Mouse (Mus musculus) WW6 (cell line): Measurements from ENCODE around the gene Stk32c.

Experiments
- DNase-seq: peaks from one replicate; pipeline ENCODE4 v3.0.0-alpha.2; 2013; ENCODE audit warnings: low read depth, low spot score

Gene Stk32c

DNA sequence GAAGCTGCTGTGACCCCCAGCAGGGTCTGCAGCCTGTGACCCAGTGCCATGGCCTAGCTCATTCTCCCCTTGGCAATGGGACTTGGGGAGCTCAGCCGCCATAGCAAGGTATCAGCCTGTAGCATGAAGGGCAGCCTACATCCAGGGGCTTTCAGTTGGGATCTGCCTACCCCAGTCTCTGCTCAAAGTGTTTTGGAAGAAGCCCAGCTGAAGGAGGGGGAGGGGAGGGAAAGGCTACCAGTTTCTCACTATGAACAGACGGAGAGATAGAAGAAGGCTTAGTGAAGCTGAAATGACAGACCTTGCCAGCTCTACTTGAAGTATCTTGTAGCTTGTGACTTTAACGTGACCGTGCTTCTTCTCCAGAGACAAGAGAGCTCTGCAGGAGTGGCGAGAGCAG lies 16.7 kb upstream of the Stk32c start:
- DNase-seq = no peak

DNA sequence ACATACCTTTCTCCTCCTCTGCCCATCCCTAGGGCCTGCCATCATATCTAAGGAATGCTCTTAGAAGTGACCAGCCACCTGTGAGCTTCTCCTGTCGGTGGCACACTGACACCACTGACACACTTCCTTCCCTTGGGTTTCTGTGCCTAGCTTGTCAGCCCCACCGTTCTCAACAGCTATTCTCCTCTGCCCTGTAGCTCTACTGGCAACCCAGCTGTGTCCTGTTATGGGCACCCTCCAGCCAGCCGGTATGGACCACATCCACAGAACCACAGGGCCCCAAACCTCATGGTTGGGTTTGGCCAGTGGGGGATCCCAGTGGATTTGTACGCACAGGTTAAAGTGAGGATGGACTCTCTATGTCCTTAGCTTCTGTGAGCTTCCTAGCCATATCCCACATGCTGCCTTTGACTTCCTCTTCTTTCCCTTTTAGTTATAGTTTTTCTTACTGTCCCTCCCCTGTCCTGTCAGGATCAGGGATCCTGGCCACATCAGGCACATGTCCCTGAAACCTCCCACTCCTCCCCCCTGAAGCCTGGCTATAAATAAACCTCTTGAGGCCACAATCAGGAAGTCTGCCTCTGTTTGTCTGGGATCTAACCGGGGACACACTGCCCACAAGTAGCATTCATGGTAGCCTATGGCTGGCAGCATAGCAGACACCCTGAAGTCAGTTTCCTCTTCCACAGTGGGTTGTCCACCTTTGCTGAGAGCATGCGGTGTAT lies 15.5 kb upstream of the Stk32c start:
- no peak for DNase-seq

DNA sequence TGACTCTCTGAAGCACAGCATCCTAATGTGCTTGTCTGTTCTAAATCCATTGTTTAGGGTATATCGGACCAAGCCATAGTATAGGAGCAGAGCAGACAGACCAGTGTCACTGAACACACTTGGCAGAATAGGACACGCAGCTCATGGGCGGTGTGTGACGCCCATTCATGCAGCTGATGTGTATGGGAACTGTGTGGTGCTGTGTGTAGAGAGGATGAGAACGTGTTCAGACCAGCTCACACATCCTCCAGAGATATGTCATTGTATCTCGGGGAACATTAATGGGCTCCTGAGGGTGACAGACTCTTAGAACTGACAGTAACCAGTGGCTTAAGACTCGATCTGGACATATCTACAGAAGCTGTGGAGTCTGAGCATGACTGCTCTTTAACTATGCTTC lies 13.3 kb upstream of the Stk32c start:
- DNase-seq = no peak

DNA sequence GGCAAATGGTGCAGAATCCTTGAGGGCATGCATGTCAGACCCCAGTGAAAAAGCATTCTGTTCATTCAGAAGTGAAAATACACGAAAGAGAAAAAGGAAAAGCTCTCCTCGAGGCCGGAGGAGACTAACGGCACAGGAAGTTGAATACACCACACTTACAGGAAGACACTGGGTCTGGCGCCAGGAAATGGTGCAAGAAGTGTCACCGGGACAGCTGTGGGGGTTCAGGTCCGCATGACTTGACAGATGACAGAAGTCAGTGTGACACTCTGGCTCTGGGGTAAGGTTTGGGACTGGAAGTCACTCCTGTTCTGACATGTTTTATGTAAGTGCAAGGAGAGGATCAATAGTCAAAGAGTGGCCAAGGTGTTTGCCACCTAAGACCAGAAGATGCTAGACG lies 11.6 kb upstream of the Stk32c start:
- no peak for DNase-seq

DNA sequence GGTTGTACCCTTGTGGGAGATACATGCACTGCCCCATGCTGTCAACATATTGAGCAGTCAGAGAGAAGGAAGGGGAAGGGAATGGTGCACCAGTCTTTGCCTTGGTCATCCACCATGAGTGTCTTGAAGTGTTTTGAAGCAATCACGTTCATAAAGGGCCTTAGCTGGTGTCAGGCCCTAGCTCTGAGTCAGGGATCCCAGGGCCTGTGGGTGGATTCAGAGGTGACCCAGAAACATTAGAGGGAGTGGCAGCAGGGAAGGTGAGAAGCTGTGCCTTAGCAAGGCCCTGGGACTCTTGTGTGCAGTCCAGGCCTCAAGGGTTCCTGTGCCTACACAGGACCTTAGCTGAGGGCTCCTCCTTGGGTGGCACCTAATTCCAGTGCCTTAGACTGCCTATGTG lies 11.0 kb upstream of the Stk32c start:
- DNase-seq = no peak

DNA sequence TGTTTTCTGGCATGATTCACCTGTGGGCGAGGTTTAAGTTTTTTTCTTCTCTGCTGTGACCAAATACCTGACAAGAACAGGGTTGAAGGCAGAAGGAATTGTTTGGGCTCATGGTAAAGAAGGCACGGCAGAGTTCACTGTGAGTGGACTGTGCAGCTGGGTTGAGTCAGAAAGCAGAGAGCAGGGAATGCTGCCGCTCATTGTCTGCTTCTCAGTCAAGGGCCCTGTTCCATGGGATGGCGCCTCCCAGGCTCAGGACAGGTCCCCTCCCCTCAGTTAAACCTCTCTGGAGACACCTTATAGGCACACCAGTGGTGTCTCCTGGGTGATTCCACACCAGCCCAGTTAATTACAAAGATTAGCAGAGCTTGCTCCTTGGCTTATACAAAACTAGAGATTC lies 9.2 kb upstream of the Stk32c start:
- DNase-seq = no peak

DNA sequence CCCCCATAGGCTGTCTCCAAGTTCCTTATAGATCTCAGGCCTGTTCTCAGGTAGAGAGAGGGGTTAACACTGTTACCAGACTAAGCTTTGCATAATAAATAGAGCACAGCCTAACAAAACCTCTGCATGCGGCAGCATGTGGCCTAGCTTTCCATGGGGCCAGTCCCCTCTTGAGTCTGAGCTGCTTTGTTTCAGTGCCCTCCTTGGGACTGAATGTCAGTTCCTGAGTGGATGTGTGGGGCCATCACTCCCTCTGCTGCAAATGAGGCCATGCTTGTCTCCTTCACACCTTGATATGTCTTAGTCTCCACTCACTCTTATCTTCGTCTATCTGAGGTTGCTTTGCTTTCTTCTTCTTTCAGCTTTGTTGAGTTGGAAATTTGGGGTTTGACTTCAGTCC lies 8.7 kb upstream of the Stk32c start:
- no peak for DNase-seq

DNA sequence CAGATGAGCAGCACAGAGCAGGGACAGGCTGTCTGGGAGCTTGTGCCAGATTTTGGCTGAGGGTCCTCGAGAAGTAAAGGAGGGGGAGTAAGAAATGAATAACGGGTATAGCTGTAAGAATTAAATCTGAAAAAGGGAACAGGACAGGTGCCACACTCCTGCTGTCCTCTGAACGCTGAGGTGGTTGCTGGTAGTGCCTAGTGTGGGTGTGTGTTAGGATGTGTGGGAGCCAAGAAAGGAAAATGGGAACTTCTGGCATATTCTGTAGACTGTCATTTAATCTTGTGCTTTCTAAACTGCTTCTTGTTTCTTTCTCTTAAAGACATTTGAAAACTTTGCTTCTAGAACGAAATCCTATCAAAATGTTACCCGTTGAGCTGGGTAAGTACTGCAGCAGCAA lies 8.0 kb upstream of the Stk32c start:
- no peak for DNase-seq

DNA sequence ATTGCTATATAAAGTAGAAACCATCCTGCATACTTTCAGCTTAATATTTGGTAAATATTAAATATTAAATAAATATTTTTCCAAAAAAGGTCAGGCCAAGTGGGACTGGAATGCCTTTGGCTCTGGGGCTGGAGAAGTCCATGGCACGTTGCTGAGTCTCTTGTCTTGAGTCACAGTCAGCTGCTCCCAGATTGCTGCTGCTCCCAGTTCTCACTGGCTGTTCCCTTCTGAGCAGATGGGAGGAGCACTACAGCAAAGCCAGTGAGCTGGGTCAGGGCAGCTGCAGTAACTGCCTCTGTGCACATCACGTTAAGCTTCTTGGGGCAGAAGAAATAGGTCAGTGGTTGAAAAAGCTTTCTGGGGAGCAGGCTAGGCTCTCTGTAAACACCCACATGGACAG lies 7.2 kb upstream of the Stk32c start:
- DNase-seq = no peak

DNA sequence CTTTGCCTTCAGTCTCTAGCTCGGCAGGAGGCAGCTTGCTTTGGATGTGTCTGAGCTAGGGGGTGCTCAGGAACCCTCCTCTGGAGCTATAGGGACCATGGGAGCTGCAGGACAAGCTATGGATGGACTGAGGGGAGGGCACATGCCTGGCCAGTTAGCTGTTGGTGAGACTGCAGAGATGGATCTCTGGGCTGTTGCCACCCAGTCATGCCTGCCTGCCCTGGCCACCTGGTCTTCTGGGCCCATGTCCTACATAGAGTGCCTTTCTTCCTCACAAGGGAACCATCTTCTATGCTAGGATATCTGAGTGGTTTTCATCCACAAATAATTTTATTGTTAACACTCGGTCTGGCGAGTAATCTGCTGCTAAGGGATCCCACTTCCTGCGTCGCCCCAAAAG lies 6.4 kb upstream of the Stk32c start:
- no peak for DNase-seq

DNA sequence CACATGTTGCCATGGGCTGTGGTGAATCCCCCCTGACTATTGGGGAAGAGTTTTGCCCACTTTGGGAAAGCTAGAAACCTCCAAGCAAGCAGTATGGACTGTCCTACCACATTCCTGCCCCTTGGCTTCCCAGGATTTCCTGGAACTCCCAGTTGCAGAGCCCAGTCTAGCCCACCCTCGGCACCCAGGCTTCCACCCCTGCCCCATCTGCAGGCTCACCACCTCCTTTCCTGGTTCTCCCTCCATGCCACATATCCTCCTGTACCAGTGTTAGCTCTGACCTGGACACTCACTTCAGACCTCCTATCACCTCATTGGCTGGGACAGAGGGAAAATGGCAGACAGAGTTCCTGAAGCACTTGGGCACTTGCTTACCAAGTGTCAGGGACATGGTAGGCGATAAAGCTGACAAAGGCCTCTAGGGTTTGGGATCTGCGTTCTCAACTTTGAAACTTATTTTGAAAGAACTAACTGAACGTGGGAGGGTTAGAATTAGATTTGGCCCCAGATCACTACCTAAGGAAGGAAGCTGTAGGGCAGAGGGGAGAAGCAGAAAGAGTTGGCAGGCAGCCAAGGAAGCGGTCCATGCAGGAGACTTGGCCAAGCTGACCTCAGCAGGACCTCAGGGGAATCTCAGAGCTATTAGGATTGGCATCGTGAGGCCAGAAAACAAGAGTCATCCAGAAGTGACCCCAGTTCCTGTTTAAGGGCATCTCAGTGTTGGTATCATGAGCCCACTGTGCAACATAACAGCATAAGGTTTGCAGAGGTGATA lies 5.7 kb upstream of the Stk32c start:
- DNase-seq = no peak

DNA sequence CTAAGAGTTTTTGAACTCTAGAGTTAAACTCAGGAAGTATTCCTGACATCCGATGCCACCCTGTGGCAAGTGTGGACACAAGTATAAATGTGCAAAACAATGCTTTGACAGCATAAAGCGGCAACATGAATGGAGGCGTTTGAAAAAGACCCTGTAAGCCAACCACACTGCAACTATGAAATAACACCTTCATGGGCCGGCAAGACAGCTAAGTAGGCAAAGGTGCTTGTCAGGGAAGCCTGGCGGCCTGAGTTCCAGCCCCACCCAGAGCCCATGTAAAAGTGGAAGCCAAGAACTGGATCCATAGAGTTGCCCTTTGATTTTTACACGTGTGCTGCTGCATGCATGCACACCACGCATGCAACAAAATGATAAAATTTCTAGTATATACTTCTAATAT lies 3.9 kb upstream of the Stk32c start:
- DNase-seq = no peak

DNA sequence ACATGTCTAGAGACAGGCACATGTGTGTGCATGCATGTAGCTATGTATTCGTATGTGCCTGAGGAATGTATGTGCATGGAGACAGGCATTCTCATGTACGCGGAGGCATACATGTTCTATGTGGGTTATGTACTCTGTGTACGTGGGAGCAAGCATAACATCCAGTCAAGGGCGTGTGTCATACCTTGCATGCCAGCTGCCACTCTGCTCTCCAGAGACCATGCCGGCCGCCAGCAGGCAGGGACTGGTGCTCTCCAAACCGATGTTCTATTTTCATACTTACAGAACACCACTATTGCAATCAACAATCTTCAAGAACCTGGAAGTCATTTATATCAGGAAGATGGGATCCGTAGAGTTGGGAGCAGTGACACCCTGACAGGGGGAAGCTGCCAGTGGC lies 3.4 kb upstream of the Stk32c start:
- DNase-seq = no peak

DNA sequence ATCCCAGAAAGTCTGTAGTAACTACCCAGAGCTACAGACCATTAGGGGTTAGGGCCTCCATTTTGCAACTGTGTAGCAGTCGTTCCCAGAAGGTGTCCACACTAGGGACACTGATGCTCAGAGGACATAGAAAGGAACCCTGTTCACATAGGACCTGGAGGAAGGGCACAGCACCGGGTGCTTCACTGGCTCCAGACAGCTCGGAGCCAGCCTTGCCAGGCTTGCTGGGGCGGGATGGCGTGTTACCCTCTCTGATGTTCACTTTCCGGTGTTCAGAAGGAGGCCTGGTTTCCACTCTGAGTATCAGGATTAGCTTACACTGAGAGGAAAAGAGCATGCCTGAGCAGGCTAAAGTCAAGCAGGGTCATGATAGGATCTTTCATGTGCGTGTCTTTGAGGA lies 2.8 kb upstream of the Stk32c start:
- DNase-seq = no peak

DNA sequence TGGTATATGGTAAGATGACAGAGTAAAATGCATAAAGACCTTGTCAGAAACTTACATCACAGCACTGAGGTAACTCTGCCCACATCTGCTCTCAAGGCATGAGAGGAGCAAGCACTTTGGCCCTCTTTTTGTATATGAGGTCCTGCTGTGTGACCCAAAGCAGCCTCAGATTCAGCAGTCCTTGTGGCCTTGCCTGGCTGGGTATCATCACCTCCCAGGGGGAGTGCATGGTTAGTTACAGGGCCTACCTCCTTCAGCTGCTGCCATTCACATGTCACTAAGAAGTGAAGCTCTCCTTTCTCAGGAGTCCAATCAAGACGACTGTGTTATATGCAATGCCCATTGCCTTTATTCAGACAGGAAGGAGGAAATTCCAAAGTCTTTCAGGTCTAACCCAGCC lies 2.4 kb upstream of the Stk32c start:
- no peak for DNase-seq

DNA sequence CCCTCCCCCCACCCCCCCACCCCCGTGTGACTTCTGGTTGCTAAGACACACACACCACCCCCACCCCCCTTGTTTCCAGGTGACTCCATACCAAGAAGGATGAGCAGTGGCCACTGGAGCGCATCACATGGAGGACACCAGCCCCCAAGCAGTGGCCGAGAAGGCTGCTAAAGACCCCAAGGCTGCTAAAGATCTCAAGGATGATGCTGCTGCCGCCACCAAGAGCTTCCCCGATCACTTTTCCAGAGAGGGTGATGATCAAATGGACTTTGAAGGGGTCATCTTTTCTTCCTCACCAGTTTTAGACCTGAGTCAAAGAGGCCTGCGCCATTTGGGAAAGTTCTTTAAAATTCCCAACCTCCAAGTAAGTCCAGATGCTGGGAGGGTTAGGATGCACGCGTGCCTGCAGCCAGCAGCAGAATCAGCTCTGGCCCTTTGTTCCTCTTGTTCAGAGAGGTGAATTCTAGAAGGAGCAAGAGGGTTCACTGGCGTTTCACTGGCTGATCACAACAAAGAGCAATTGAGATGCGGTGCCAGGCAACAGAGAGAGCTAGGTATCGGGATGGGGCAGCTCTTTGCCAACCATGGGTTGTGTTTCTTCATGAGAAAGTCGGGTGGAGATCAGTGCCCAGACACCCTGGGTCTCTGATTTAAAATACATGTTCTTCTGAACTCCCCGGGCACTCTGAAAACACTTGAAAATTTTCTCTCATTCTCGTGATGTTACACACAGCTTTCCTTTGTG lies 1.7 kb upstream of the Stk32c start:
- no peak for DNase-seq

DNA sequence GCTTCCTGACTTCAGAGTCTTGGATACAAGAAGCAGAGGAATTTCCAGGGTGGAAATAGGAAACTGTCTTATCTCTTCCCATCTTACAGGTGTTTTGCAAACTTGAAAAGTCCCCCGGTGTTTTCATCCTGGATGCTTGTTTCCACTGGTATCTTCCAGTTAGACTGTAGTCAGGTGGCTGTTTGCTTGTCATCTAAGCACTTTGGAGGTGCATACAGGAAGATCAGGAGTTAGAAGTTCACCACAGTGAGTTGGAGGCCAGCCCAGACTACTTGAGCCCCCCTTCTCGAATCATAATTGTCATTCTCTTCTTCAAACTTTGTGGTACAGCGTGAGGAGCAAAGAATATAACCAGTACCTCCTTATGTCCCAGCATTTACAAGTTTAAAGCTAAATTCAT lies 1.1 kb upstream of the Stk32c start:
- no peak for DNase-seq

DNA sequence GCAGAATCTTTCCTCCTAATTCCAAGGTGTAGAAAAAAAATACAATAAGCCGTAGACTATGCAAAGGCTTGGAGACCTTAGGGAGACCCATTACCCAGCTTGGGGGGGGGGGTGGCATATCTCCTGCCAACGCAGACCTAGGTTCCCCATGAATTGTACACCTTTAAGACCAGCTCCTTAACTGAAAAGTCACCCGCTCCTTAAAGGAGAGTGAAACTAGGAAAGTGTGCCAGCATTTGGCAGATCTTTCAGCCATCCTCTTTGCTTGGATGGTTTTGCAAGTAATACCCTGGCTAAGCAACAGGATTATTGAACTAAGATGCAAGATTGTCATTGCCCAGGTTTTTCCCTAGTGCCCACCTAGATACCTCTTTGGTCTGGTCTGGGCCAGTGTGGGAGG lies 644 bp upstream of the Stk32c start:
- DNase-seq = no peak

DNA sequence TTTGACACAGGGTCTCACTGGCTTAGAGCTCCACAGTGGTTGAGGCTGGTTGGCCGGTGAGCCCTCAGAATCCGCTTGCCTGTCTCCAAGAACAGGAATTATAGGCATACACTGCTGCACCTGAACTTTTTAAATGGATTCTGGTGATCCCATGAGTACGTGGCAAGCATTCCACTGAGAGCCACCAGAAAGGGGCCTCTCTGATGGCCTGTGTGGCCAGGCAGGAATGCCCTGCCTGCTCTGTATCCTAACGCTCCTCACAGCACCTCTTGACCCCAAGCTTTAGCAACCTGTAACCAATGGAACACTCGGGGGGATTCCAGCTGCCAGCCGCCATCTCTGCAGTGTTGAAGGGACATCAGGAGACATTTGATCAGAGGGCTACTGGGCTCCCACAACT lies 1.3 kb downstream of the Stk32c start:
- no peak for DNase-seq

DNA sequence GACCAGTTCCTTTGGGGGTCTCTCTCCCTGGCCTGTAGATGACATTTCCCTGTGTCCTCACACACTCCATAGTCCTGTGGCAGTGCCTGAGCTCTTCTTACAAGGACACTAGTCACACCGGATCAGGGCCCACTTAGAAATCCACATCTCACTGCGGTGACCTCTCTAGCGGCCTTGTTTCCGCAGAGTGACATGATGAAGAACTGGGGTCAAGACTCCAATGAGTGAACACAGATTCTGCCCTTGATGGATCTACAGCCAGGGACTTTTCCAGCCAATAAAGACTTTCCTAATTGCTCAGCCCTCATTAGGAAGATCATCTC lies 4.4 kb downstream of the Stk32c start:
- no peak for DNase-seq

DNA sequence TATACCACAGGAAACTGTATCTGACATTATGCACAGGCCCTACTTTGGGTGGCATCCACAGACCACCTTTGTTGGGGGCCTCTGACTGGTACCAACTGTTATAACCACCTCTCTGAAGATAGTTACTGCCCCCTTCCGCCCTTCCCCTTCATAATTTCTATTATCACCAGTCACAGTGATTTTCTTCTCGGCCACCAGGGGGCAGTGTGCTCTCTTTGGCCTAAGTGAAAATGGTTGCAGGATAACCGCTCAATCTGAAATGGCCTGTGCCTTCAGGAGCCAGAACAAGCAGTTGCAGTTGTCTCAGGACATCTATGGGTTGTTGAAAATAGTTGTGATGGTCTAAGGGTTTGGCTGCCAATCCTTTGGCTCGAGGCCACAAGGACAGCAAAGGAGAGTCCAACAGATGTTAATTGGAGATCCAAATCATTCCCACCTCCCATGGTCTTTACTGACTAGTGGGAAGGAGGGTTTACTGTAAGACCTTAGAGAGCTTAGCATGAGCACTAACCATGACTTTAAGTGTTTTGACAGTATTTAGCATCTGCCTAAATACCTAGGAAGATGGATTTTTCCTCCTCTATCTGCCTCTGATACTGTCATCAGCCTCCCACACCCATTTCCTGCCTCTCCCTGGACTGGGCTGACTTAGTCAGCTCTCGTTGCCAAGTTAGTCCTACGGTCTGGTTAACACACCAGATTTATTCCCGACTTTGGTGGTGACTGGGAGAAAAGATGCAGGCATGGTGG lies 4.9 kb downstream of the Stk32c start:
- no peak for DNase-seq

DNA sequence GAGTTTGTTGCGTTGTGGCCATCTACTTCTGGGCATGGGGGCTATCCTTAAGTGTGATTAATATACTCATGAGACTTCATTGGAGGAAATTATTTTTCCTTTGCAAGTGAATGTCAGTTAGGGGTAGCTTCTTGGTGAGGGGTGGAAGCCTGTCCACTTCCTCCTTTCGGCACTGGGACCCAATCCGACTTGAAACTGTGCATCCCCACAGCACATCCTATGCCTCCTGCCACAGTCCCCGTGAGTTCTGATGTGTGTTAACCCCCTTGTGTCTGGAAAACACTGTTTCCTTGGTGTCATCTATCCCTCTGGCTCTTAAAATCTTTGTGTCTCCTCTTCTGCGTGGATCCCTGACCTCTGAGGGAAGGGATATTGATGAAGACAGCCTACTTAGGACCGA lies 11.9 kb downstream of the Stk32c start:
- no peak for DNase-seq
